Mouse (Mus musculus): ENCODE measurements at regions not wholly inside any gene's neighbourhood (a gene's known extent, or its start where the extent isn't known, plus 50 kb on each side); places are given as distances from the start of the nearest gene placed in this dataset.

DNA sequence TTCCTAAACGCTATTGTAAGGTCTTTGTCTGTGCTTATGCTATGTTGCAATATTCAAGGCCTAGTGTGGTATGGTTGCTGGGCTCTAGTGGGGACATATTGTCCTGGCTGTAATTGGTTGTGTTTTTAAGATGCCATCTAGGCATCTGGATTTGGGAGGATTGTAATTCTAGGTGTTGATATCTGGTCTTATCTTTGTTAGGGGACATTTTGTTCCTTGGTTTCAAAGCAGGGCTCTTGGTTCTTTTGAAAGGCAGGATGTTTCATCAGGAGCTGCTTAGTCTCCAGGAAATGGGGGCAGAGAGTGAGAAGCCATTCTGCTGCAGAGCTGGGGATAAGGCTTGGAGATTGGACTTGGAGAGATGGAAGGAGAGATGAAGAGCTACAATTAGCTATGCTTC is 194.7 kb upstream of the Usp24 start:
- no peak for DNase-seq

- DNase-seq: peak; percentile 61
Observed at GRCm38 (mm10) chr4:106123038-106123654, 192.9 kb upstream of the Usp24 start.

DNA sequence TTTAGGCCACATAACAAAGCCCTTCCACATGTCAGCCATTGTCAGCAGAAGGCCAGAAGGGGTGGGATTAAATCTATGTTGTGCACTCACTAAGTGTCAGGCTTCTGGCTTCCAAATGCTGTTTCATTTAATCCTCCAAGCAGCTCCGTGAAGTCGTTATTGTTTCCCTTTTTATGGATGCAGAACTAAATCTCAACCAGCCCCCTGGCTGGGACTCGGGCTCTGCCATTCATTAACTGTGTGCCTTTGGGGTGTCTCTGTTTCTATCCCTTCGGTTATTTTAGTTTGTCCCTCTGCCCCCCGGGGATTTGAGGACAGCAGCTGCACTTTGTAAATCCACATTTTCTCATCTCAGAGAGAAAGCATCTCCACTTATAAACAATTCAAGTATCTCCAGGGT is 188.8 kb upstream of the Usp24 start:
- DNase-seq: no peak

DNA sequence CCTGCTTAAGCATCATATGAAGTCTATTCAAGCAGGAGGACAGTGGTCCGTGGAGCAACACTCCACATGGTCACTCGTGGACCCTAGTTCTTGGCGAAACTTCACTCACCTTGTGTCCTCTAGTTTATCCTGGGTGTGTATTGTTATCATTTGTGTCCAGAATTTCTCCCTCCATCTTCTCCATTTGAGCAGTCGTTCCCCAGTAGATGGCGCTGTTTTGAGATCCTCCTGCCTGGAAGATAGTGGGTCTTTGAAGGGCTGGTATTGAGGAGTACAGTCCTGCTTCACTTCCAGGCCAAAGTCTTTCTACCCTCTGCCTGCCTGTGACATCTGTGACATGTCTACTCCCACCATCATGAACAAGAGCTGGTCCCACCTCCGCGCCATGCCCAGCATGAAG is 188.4 kb upstream of the Usp24 start:
- peak; percentile 58 for DNase-seq

DNA sequence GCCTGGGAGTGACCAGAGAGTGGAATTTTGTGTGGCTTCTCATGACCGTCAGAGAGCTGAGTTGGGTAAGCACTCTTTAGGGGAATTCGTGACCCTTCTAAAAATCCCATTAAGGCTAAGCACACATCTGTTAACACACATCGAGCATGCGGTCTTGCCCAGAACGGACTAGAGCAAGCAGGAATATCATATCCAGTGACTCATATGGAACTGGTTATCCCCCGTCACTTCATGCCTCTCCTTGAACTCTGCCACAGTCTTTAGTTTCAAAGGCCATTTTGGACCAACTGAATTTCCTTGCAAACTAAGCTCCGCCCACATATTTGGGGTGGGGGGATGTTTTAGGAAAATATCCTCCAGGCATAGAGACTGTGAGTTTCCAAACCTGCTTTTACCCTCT is 186.7 kb upstream of the Usp24 start:
- DNase-seq: no peak

GRCm38 (mm10) chr4:106129803-106130202 is 186.2 kb upstream of the Usp24 start:
- DNase-seq: no peak

DNA sequence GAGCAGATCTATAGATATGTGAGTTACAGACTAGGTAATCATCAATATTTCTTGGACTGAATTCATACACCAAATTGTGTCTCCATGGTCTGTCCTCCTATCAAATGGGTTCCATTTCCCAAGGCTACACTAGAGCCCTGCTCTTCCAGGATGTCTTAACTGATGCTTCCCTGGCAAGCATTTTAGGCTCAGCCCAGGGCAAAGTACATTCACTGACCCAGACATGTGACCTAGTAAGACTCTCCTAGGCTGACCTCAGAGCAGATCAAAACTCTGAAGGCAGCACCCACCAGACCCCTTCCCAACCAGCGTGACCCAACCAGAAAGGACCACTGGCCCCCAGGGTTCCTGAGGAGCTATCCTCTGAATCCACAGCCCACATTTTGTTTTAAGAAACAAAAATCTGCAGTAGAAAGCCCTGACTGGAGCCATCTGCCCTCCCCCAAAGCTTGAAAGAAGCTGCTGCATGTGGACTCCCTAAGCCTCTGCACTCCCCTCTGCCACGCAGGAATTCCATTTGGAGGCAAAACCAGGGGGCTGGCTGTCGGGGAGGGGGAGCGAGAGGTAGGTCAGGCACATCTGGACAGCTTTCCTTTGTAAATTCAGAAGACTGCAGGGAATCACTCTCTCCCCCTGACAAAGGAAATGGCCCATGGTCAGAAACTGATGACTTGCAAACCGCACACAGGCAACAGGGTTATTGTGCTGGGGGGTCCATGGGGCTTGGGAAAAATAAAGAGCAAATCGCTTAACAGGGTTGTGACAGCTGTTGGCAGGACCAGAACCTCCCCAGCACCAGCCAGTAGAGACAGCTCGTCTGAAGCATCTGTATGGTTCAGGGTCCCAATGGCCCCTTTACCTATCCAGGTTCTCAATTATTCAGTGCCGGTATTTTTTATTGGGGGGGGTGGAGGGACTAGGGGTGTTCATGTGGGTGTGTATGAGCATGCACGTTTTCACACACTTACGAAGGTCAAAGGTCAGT is 182.0 kb upstream of the Usp24 start:
- DNase-seq: no peak

- DNase-seq: no peak
Observed at GRCm38 (mm10) chr4:106142741-106143140, 173.3 kb upstream of the Usp24 start.

DNA sequence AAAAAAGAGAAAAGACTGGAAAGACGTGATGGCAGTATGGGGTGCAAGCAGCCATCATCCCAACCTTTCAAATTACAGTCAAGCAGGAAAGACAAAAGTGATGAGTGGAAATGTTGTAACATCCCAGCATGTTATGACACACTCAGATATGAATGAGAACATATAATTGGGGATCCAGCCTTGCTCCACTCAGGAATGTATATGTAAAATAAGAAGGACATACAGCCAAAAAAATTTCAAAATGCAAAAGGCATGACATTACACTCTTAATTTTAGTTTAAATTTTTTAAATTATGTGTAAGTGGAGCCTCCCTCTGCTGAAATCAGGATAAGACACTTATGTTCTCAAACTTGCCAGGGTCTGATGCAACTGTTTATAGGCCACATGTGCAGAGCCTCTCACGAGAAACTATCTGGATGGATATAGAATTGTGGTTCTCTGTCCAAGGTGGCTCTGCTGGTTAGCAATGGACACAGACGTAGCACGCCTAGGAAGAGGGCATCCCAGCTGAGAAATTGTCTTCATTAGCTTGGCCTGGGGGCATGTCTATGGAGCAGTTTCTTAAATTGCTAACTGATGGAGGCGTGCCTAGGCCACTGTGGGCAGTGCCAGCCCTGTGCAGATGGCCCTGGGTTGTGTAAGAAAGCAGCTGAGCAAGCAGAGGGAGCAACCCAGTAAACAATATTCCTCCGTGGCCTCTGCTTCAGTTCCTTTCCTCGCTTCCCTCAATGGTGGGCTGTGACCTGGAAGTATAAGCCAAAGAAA is 171.5 kb upstream of the Usp24 start:
- peak; percentile 15 for DNase-seq

- no peak for DNase-seq
Observed at GRCm38 (mm10) chr4:106146919-106147460, 169.0 kb upstream of the Usp24 start.

- no peak for DNase-seq
Observed at GRCm38 (mm10) chr4:106148866-106149265, 167.1 kb upstream of the Usp24 start.

DNA sequence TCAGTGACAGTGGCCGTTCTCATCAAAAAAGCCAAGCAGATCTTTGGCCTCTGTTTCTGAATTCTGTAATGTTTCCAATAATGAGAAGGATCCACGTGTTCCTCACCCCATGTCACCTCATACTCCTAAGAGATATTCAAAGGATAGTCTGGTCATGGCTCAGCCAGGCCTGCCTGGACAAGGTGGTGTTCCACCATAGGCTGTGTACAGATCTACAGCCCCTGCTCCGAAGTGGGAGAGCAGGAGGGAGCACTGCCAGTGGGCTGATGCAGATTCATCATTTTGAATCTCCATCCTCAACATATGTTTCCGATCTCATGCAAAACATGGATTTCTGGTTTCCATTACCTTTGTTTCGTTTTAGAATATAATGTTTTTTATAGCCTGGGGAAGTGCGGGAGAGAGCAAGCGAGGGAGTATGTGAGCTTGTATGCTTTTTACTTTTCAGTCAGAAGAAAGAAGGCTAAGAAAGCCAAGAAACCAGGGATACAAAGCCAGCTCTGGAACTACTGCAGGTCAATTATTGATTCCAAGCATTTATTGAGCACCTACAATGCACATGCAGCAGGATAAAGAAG is 166.5 kb upstream of the Usp24 start:
- no peak for DNase-seq

GRCm38 (mm10) chr4:106150775-106151174 is 165.2 kb upstream of the Usp24 start:
- no peak for DNase-seq

GRCm38 (mm10) chr4:106157451-106158179 is 158.4 kb upstream of the Usp24 start:
- no peak for DNase-seq

DNA sequence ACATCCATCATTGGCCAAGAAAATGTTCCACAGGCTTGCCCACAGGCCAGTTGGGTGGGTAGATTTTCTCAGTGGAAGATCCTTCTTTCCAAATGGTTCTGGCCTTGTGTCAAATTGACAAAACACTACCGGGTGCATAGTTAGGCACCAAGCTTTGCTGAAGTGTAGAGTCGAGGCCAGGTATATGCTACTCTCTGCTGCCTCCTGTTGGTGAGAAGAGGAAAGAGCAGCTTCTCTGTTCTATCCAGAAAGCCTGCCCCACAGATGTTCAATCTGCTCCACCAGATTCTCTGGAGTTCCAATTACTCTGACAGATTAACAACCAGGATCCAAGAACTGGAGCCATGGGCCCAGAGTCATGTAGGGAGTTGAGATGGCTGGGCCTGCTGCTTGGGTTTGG is 154.4 kb upstream of the Usp24 start:
- DNase-seq: peak; percentile 4

DNA sequence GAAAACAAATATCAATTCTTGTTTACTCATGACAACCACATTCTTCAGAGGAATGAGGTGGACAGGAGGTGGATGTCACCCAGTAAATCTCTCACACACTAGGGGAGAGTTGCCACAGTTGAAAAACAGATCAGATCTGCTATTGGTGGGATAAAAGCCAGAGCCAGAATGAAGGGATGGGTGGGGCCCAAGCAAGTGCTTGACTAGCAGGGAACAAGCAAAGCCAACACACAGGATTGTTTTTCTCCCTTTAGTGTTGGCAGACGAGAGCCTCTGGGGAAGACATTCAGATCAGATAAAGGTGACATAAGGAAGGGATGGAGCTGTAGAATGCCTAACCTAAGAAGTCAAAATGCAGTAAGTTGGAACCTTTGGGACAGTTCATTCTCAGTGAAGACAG is 153.5 kb upstream of the Usp24 start:
- peak; percentile 35 for DNase-seq

DNA sequence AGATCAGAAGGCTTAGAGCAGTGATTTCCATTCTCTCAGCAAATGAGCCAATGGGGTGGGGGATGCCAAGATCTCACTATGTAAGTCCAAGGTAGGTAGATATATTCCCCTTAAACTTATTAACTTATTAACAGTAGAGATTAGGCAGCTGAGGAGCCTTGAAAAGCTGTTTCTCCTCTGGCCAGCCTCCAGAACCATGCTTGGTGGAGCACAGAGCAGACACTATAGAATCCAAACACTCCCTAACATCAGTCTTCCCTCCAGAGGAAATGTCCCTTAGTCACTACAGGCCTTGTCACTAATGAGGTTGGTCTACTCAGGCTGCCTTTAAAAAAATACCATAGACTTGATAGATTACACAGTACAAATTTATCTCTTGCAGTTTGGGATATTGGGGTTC is 152.8 kb upstream of the Usp24 start:
- no peak for DNase-seq

- DNase-seq: no peak
Observed at GRCm38 (mm10) chr4:106167716-106168115, 148.3 kb upstream of the Usp24 start.

DNA sequence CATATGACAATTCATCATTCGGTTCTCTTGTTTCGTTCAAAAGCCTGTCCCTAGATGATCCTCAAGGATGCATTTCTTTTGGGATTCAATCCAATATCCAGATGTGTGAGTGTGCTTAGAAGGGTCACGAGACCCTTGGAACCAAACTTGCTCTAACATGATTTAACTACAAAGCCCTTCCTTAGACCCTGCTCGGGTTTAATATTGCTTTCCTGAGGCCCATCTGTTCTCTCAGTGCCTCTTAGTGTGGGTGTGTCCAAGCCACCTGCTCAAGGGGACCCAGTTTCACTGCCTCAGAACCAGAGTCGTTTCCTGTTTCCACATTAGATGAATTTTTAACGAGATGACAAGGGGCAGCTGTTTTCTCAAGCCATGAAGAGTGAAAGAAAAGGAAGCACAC is 147.3 kb upstream of the Usp24 start:
- DNase-seq: no peak

- no peak for DNase-seq
Observed at GRCm38 (mm10) chr4:106169466-106169865, 146.5 kb upstream of the Usp24 start.

DNA sequence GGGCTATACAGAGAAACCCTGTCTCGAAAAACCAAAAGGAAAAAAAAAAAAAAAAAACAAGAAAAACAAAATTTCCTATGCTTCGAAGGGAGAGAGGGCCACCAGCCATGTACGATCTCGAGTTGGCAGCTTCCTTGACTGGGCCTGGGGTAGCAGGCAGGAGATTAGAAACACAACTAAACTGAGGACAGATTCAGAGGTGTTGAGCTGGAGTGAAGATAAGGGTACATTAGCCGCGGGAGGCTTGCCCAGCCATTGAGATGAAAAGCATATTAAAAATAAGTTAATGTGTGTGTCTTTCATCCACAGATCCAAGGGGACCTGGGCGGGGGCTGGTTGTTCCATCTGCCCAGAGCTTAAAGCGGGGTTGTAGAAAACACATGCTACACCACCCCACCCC is 145.3 kb upstream of the Usp24 start:
- no peak for DNase-seq

DNA sequence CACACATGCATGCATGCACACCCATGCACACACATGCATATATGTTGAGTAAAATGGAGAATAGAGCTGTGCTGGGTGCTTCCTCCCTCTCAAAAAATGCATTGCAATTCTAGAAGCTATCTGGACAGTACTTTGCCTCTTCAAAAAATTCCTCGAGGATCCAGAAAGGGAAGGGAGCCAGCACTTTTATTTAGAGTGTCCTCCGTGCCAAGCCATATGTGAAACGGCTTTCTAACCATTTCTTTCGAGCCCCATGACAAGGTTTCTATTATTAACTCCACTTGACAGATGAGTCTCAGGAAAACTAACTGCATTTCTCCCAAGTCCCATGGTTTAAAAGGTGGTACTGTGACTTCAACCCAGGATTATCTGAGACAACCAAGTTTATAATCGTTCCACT is 140.7 kb upstream of the Usp24 start:
- no peak for DNase-seq

Data from lung, postnatal 36 days (tissue).